Mouse (Mus musculus) G1E (cell line): Measurements from ENCODE around the gene Mxd1.

Source experiments
- CTCF ChIP-seq: IDR thresholded peaks from 2 replicates; pipeline ENCODE4 v1.5.1; 2012; ENCODE audit warnings: low read depth, low read length, inconsistent platforms, mixed read lengths
- GATA1 ChIP-seq: IDR thresholded peaks from 2 replicates; pipeline ENCODE4 v1.6.1; 2012; ENCODE audit warnings: borderline replicate concordance, low read length, inconsistent platforms, mixed read lengths
- GATA2 ChIP-seq: IDR thresholded peaks from 2 replicates; pipeline ENCODE4 v1.6.1; 2012; ENCODE audit warnings: low read depth, low read length, inconsistent platforms, borderline replicate concordance
- TAL1 ChIP-seq: conservative IDR thresholded peaks from 2 replicates; pipeline ENCODE4 v1.6.1; 2012; ENCODE audit warnings: low read depth, low read length, inconsistent platforms, mixed read lengths

- TF ChIP-seq CTCF (no peak), GATA1 (no peak), TAL1 (no peak), GATA2 (no peak)
These were observed 22.8 kb downstream of the Mxd1 start for GRCm38 (mm10) chr6:86646143-86646542.
